Mouse (Mus musculus): ENCODE results near the gene Sbk3.
"Not testable (repeated sequence)": the region's sequence is repeated elsewhere in the genome, so short reads cannot be mapped to it uniquely, and the experiment has no call there.

Sbk3 gene

DNA sequence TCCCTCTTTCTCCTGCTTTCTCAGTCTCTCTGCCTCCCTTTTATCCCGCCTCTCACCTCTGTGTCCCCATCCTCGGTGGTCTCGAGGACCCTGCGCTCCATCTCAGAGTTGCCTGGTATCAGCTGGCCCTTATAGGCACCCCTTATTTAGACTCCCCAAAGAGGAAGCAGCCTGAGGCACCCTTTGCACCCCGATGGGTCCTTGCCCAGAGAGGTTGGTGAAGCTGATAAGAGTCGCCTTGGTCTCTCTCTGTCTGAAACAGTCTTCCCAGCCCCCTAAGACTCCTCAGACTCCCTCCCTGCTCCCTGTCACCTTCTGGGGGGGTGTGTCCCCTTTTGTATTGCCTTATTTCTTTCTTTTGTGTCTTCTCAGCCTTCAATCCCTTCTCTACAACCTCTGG, at the start of gene Sbk3:
Sbk3 (minus strand) TSS at position 101 of the 400 bp plus-strand sequence.
- no peak for DNase-seq (ENCODE audit: low spot score in 2 of 2)

DNA sequence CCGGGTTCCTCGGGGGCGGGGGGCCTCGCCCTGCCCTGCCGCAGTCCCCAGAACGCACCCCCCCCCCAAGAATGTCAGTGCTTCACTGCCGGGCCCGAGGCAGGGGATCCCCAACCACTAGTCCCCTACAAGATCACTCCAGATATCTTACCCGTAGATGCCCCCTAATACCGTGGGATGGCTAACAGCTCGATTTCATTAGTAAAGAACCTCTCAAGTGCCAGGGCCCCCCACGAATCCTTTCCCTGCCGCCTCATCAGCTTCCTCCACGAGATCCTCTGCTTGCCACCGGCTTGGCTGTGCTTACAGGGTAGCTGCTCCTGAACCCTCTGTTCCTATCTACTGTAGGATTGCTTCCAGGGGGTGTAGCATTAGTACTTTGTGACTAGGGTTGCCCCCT, 49.7 kb upstream of the Sbk3 start:
- no peak for DNase-seq (ENCODE audit: low spot score in 2 of 2)

DNA sequence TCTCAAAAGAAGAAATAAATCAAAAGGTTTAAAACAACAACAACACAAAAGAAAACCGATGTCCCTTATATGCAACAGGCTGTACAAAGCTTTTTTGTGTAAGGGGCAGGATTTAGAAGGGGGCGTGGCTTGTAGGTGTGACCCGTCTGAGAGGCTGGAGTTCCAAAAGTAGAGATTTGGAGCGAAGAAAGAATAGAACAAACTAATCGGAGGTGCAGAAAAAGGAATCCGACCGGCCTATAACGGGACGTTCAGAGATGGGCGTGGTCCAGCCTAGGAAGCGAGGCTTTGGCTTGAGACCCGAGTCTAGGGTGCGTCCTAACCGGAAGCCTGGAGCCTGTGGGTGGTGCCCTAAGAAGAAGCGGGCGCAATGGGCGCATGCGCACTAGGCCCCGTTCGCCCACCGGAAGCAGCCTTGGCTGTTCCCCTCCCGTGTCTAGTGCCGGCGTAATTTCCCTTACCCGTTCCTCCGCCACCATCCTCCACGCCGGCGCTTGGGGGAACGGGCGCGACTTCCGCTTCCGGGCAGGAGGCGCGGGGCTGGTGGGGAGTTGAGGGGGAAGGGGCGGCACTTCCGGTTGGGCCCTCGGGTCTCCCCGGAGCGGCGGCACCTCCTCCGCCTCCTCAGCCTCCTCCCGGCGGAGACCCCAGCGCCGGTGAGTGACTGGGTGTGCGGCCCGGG, 49.2 kb upstream of the Sbk3 start, which contains the start of the genes Zfp865 and Ccdc106:
Zfp865 (plus strand) TSS at position 377 of the 682 bp plus-strand sequence.
Ccdc106 (plus strand) TSS at position 554 of the 682 bp plus-strand sequence.
- peak; percentile 99 to 100 for DNase-seq (ENCODE audit: low spot score in 2 of 2)

DNA sequence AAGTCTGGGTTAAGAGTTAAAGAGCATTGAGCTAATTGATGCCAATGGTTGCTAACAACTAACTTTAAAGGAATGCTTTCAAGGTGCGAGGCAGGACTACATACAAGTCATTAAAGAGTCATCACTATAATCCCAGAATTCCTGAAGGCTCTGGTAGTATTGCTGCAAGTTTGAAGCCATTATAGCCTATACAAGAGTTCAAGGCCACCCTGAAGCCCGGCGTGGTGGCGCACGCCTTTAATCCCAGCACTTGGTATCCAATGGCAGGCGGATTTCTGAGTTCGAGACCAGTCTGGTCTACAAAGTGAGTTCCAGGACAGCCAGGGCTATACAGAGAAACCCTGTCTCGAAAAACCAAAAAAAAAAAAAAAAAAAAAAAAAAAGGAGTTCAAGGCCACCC, 48.6 kb upstream of the Sbk3 start:
- not testable (repeated sequence) for DNase-seq (ENCODE audit: low spot score in 2 of 2)

DNA sequence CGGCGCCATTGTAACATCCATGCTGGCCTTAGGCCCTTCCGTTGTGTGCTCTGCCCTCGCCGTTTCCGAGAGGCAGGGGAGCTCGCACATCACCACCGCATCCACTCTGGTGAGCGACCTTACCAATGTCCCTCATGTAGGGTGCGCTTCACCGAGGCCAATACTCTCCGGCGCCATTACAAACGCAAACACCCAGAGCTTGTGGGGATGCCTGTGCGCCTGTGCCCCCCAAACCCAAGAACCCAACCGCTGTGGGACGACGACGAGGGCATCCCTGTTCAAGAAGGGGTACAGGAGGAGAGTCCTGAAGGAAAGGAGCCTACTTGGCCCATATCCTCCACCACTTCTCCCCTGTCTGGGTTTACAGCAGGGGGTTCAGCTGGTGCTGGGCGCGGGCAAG, 47.0 kb upstream of the Sbk3 start:
- no peak for DNase-seq (ENCODE audit: low spot score in 2 of 2)

DNA sequence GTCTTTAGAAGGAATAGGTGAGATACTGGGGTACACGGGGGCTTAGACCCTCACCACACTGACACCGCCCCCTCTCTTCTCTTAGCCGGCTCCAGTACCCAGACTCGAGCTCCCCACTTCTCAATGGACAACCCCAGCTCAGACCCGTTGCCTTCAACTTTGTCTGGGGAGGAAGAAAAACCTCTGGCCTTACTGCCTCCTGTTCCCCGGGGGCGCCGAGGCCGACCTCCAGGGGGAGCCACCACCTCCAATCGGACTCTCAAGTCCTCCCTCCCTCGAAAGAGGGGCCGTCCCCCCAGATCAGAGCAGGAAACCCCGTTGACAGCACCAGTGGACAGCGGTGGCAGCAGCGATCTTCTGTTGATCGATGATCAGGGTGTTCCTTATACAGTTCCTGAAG, 46.4 kb upstream of the Sbk3 start:
- no peak for DNase-seq (ENCODE audit: low spot score in 2 of 2)

DNA sequence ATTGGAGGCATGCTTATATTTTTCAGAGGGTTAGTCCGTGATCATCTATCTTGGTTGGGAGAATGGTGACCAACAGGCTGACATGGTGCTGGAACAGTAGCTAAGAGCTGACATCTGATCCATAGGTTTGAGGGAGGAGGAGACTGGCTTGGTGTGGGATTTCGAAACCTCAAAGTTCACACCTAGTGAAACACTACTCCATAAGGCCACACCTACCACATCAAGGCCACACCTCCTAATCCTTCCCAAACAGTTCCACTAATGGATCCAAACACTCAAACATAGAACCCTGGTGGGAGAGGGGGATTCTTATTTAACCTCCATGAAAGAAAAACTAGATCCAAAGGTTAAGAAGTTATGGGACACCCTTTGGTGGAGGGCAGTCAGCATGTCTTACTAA, 46.0 kb upstream of the Sbk3 start:
- DNase-seq (ENCODE audit: low spot score in 2 of 2), result no peak

DNA sequence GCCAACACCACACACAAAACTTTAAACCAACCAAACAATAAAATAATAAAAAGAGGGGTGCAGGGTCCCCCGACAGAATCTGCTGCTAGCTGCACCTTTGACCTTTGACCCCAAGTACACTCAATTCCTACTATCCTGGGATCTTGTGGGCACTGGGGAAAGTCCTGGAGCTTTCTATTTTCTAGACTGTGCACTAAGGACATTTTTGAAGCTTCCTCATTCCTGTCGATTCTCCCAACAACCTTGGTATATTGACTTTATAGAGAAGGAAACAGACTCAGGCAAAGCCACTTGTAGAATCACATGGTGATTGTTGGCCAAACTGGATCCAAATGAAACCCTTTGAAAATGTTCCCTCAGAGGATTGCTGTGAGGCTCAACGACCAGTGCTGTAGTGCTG, 45.1 kb upstream of the Sbk3 start:
- DNase-seq (ENCODE audit: low spot score in 2 of 2), result no peak

DNA sequence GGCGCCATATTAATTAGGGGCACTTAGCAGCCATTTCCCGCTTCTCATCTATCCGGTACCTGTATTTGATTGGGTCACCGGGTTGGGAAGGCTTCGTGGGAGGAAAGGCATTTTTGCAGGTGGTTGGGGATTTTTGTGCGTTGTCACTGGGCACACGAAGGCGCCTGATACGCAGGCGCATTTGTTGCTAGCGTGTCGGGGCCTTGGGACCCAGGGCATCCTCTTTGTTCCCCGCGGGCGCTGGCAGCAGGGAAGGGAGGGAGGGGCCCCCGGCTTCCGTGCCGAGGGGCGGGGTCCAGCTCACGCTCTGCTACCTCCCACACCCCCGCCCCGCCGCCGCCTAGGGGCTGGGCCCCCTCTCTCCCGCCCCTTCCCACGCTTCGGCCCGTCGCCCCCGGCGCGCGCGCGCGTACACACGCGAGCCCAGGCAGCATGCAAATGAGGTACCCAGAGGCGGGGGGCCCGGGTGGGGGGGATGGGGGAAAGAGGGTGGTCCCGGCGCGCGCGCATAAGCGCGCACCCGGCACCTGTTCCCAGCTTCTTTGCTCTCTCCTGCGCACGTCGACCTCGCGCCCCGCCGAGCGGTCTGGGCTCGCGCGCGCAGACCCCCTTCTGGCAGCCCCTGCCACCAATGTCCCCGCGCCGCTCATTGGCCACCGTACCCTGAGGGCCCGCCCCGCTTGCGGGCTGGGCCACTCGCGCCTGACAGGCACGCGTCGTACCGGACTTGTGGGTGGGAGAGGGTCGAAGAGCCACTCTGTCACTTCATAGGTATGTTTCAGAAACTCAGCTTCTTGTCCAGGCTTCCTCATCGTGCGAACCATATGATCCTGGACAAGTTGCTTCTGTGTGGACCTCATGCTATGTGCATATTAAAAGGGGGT, 44.4 kb upstream of the Sbk3 start, which contains the start of gene Gm44973:
Gm44973 (plus strand) TSS at position 379 of the 884 bp plus-strand sequence.
- peak; percentile 85 to 93 for DNase-seq (ENCODE audit: low spot score in 2 of 2)

DNA sequence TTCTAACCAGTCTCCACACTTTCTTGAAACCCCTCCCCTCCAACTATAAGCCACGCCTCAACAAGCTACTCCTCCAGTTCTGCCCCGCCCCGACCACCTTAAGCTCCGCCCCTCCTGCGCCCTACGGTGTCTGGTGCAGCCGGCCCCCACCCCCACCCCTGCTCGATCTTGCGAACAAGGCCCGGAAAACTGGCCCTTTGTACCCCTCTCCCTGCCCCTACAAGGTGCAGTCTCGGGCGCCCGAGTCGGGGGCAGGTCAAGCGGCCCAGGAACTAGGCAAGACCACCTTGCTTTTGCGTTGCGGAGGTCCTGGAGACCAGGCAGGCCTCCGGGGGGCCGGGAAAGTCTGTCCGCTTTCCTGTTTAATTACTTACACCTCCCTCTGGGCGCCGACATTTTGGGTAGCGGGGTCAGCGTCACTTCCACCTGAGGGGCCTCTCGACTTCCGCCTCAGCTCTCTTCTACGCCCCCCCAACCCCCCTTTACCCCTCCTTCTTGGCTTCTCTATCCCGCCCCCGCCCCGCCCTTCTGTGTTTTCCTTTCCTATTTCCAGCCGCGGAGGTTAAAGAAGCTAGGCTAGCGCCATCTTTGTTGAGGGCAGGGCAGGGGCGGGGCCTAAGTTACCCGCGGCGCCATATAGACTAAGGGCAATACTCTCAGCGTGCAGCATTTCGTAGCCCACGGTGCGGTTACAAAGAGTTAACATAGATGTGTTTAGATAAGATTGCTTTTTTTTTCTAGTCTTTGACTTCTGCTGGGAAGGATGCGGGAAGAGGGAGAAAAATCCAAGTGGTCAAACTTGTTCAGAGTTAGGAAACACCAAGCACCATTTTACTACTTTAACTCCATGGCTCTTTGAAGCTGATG, 43.5 kb upstream of the Sbk3 start, which contains the start of the genes Zfp524 and Fiz1:
Zfp524 (plus strand) TSS at position 165 of the 867 bp plus-strand sequence.
Fiz1 (minus strand) TSS at position 447 of the 867 bp plus-strand sequence.
- peak; percentile 97 to 99 for DNase-seq (ENCODE audit: low spot score in 2 of 2)

DNA sequence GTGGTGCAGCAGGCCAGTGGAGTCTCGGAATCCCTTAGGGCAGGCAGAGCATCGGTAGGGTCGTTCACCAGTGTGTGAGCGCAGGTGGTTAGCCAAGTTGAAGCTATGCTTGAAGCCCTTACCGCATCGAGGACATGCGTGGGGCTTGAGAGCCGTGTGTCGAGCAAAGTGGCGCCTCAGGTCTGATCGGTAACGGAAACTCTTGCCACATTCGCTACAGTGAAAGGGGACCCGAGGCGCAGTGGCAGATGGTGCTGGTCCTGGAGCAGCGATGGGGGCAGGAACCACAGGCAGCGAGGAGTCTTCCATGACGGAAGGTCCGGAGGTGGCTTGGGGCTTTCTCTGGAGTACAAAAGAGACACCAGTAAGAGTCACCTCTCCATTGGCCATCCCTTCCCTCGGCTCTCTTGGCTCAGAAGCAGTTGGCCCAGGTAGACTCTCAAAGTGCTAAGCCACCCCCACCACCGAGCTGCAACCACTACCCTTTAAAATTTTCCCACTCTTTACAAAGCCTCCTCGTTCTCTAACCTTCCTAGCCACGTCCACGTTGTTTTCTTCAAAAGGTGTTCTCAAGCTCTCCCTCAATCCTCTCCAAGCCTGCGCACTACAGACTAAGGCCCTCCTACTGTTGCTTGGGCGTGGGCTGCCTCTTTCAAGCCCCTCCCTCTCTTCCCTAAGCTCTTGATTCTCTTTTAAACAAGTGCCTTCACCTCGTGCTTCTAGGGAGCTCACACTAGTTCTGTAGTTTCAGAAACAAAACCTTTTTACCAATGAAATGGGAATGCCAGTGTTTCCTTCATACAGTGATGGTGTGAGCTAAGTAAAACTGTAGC, 41.9 kb upstream of the Sbk3 start:
- no peak for DNase-seq (ENCODE audit: low spot score in 2 of 2)

DNA sequence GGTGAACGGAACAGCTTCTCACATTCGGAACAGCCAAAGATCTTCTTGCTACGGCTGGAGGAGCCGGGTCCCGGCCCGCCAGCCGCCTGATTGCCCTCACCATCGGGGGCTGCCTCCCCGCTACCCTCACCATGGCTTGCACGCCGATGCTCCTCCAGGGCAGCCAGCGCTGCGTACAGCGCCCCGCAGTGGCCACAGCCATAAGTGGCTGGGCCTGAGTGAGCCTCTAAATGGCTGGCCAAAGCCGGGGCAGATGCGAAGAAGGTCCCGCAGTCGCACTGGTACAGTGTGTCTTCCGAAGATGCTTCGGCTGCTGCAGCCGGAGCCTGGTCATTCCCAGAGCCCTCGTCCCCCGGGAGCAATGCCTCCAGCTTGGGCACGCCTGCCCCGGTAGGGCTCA, 37.3 kb upstream of the Sbk3 start:
- no peak for DNase-seq (ENCODE audit: low spot score in 2 of 2)

DNA sequence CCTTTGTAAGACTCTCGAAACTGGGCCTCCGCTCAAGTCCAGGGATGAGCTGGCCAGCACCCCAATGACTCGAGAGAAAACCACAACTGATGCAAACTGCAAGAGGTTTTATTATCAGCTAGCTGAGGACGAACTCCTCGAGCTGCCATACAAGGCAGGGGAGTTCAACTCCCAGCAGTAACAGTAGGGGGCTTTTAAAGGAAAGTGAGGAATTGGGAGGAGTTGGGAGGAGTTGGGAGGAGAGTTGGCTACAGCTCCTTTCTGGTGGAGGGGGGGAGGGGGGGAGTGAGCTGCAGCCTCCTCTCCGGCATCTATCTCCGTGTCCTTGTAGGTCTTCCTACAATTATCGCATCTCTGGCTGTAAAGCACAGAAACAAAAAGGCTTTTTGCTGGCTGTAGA, 31.9 kb upstream of the Sbk3 start:
- not testable (repeated sequence) for DNase-seq (ENCODE audit: low spot score in 2 of 2)

DNA sequence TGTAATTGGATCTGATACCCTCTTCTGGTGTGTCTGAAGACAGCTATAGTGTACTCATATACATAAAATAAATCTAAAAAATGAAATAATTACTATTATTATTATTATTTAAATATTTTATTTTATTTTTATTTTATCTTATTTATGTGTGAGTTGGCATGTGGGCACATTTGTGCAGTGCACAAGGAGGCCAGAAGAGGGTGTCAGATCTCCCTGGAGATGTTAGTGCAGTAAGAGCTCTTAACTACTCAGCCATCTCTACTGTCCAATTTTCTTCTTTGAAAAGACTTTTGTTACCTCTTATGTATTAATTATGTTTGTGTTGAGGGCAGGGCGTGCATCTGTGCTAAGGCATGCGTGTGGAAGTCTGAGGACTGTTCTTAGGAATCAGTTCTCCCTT, 28.9 kb upstream of the Sbk3 start:
- no peak for DNase-seq (ENCODE audit: low spot score in 2 of 2)

DNA sequence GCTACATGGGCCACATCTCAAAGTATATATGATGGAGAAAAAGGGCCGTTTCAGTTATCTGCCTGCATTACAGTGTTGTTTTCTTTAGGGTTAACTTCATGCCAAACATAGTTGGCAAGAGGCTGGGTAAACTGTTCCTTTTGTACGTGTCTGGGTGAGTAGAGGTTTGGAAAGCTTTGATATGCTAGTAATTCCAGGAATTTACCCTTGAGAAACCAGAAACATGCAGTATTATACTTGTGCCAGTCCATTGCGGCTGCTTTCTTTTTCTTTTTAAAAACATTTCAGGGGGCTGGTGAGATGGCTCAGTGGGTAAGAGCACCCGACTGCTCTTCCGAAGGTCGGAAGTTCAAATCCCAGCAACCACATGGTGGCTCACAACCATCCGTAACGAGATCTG, 26.0 kb upstream of the Sbk3 start:
- no peak for DNase-seq (ENCODE audit: low spot score in 2 of 2)

DNA sequence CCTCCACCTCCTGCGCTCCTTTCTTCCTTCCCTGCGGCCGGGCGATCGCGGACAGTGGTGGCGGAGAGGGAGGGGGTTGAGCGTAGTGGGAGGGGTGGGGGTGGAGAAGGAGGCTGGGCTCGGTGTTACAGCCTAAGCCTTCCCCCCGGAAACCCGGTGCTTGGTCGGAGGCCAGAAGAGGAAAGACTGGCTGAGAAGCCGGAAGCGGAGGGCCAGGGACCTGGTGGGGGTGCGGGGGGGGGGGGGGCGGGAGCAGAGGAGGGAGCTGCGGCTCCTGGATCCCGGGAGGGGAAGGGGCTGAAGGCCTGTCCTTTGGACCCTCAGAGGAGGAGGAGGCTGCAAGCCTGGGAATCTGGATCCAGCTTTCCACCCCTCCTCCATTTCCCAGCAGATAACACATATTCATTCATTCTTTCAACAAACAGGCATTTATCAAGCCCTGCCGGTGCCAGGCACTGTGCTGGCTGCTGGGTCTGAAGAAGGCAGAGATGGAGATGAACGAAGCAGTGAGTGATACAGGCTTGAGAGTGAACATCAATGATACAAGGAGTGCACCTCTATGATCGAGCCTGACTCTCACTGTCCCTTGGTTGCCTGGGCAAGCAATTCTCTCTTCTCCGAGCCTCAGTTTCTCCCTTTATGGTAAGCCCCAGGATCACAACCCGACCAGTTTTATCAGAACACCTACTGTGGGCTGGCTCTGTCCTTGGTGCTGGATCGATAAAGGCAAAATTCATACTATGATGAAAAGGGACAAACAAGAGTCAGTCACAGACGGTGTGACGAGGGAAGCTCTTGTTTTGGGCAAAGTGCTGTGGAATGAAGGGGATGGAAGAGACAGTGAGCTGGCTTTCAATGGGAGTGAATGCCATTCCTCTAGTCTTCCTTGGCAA, 25.3 kb upstream of the Sbk3 start, which contains the start of gene Zfp579:
Zfp579 (minus strand) TSS at position 156 of the 893 bp plus-strand sequence.
- peak; percentile 89 to 93 for DNase-seq (ENCODE audit: low spot score in 2 of 2)

DNA sequence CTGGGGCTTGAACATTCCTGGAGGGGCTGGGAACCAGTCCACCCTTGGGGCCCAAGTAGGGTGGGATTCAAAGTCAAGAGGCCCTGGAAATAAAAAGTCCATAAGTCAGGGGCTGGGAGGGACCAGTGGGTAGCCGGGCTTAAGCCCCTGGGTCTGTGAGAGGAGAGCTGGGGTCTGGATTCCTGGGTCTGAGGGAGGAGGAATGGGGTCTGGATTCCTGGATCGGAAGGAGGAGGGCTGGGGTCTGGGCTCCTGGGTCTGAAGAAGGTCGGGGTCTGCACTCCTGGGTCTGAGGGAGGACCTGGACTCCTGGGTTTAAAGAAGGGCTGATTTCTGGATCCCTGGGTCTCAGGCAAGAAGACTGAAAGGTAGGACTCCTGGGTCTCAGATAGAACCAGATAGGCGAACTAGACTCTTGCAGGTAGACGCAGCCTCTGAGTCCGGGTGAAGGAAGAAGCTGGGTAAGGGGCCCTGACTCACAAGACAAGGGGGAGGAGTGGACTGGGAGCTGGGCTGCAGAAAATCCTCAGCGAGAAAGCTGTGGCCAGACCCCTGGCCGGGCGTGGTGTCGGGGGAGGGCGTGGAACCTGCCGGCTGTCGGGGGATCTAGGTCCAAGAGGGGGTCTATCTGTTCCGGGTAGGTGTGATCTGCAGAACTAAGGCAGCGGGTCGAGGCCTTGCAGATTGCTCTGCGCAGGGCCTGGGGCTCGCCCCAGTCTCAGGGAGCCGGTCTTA, 24.5 kb upstream of the Sbk3 start:
- no peak for DNase-seq (ENCODE audit: low spot score in 2 of 2)

DNA sequence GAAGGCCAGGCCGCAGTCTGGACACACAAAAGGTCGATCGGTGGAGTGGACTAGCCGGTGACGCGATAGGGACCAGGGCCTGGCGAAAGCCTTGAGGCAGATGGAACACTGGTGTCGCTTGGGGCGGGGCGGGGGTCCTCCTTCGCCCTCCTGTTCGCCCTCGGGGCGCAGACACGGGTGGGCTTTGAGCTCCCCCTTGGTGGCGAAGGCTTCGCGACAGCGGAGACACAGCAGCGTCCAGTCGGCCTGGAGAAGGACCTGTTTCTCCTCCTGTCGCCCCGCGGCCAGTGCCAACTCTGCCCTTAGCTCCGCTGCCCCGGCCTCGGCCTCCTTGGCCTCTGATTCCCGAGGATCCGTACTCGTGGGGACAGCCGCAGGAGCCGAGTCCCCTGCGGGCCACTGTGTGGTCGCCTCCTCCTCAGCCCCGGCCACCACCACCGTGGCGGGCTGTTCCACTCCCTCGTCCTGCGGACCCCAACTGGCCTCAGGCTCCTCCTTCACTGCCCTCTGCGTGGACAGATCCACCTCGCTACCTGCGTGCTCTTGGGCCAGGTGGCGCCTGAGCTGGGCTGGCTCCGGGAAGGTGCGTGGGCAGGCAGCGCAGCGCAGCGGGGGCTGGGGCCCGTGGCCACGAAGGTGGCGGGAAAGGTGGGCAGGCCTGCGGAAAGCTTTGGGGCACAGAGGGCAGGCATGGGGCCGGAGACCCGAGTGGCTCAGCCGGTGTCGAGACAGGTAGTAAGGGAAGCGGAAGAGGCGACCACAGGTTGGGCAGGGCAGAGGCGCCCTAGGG, 23.2 kb upstream of the Sbk3 start:
- no peak for DNase-seq (ENCODE audit: low spot score in 2 of 2)
